ENCODE assay signal across 8 mouse cellular contexts in the genomic region with DNA sequence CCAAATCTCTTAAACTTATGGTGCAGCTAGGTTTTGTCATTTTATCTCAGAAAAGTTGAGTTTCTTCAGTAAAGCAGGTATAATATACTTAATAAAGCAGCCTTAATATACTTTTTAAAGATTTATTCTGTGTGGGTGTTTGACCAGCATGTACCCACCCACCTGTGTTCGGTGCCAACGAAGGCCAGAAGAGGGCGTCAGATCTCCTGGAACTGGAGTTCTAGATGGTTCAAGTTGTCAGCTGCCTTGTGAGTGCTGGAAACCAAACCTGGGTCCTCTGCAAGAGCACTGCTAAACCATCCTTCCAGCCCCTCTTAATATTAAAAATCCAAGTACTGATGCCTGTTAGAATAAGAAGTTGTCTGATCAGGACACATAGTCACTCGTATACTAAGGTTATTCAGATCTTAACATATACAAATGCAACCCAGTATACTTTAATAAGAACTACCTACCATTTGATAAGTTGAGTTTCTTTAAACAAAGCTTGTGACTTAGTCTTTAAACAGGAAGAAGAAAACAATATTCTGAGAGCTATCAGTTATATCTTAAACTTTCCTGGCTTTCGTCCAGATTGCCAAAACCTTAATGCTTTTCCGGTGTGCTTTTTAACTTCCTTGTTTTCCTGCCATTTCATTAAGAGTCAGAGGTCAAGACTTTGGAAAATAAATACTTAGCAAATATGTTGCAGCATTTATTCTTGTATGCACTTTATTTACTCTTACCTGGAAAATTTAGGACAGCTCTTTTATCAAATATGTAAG. TPM values are rescaled to one million over a fixed set of nuclear protein-coding genes. Genes with fewer than 3 reads are reported as not detected.
DNase-seq lines count a peak whose midpoint lies in the region; ATAC-seq lines count a peak whose summit lies in the region.

No protein-coding gene starts in this region.

- H3K4me3 ChIP-seq in forebrain, embryonic 10.5 days = peak overlapping the region; percentile 96; the same call in 1 of the 2 replicates
- H3K4me3 ChIP-seq in forebrain, embryonic 11.5 days (ENCODE audit: low read depth, low read length) = no peak overlapping the region
- peak overlapping the region; percentile 93; the same call in 1 of the 2 replicates for H3K4me3 ChIP-seq in forebrain, embryonic 12.5 days (replicated peaks)
- no peak overlapping the region for H3K4me3 ChIP-seq in liver, embryonic 11.5 days (ENCODE audit: low read depth, low read length)
- no peak overlapping the region for H3K4me3 ChIP-seq in stomach, embryonic 15.5 days (replicated peaks)

- H3K9me3 ChIP-seq in forebrain, embryonic 10.5 days = peaks cover 16% of the 10 kb centered on the region
- peaks cover 6% of the 10 kb centered on the region; the same call in 1 of the 2 replicates for H3K9me3 ChIP-seq in forebrain, embryonic 11.5 days (ENCODE audit: control insufficient read depth, low read length)
- peaks cover 14% of the 10 kb centered on the region for H3K9me3 ChIP-seq in forebrain, embryonic 12.5 days
- peaks cover 4% of the 10 kb centered on the region; the same call in 1 of the 2 replicates for H3K9me3 ChIP-seq in liver, embryonic 11.5 days (ENCODE audit: control insufficient read depth, low read length)
- H3K9me3 ChIP-seq in stomach, embryonic 15.5 days = 0 out of 2 replicates have a peak, but pooled peaks cover 7% of the 10 kb centered on the region

- ATAC-seq in forebrain, embryonic 11.5 days (replicated peaks; ENCODE audit: low FRiP score) = no peak
- no peak for ATAC-seq in forebrain, embryonic 12.5 days (ENCODE audit: low FRiP score)
- ATAC-seq in liver, embryonic 11.5 days (replicated peaks; ENCODE audit: low FRiP score) = no peak
- no peak for ATAC-seq in stomach, embryonic 15.5 days (ENCODE audit: insufficient read depth, low FRiP score, low read depth)
- no peak for ATAC-seq in monocyte, adult 5-6 weeks (replicated peaks; ENCODE audit: insufficient number of reproducible peaks, low FRiP score, low TSS enrichment, poor library complexity, severe bottlenecking)

- H3K27ac ChIP-seq in forebrain, embryonic 10.5 days = no peak overlapping the region
- H3K27ac ChIP-seq in forebrain, embryonic 11.5 days (ENCODE audit: low read depth, low read length) = no peak overlapping the region
- no peak overlapping the region for H3K27ac ChIP-seq in forebrain, embryonic 12.5 days
- H3K27ac ChIP-seq in liver, embryonic 11.5 days (ENCODE audit: low read depth, low read length) = no peak overlapping the region
- H3K27ac ChIP-seq in stomach, embryonic 15.5 days = no peak overlapping the region

- DNase-seq in forebrain, embryonic 10.5 days (ENCODE audit: extremely low spot score, low spot score) = no peak
- DNase-seq in forebrain, embryonic 11.5 days (ENCODE audit: low spot score) = no peak
- DNase-seq in B cell, adult 2 months = peak; percentile 41 to 61
- DNase-seq in liver, embryonic 11.5 days (ENCODE audit: low spot score) = no peak
- no peak for DNase-seq in embryo, embryonic 10.5 days (ENCODE audit: low spot score)

- no peak overlapping the region for H3K9ac ChIP-seq in forebrain, embryonic 11.5 days (ENCODE audit: low read length)
- no peak overlapping the region for H3K9ac ChIP-seq in forebrain, embryonic 12.5 days
- no peak overlapping the region for H3K9ac ChIP-seq in liver, embryonic 11.5 days (ENCODE audit: low read depth, low read length)
- H3K9ac ChIP-seq in stomach, embryonic 15.5 days = no peak overlapping the region

- 95% methylated on average over 6 of the region's 6 CpGs for WGBS in forebrain, embryonic 10.5 days
- 94% methylated on average over 6 of the region's 6 CpGs for WGBS in forebrain, embryonic 11.5 days
- 96% methylated on average over 6 of the region's 6 CpGs for WGBS in forebrain, embryonic 12.5 days
- 87% methylated on average over 6 of the region's 6 CpGs for WGBS in liver, embryonic 11.5 days
- WGBS in stomach, embryonic 15.5 days = 82% methylated on average over 6 of the region's 6 CpGs

- no peaks in the 10 kb centered on the region for H3K27me3 ChIP-seq in forebrain, embryonic 10.5 days (ENCODE audit: poor library complexity, severe bottlenecking)
- no peaks in the 10 kb centered on the region for H3K27me3 ChIP-seq in forebrain, embryonic 11.5 days (ENCODE audit: control insufficient read depth, insufficient read depth, low read length)
- no peaks in the 10 kb centered on the region for H3K27me3 ChIP-seq in forebrain, embryonic 12.5 days
- no peaks in the 10 kb centered on the region for H3K27me3 ChIP-seq in liver, embryonic 11.5 days (replicated peaks; ENCODE audit: control insufficient read depth, insufficient read depth, low read length)
- no peaks in the 10 kb centered on the region for H3K27me3 ChIP-seq in stomach, embryonic 15.5 days (replicated peaks)

- no peak overlapping the region for H3K4me2 ChIP-seq in forebrain, embryonic 11.5 days (ENCODE audit: low read depth, low read length, severe bottlenecking)
- peak overlapping the region; percentile 62; the same call in 1 of the 2 replicates for H3K4me2 ChIP-seq in forebrain, embryonic 12.5 days
- H3K4me2 ChIP-seq in liver, embryonic 11.5 days = peak overlapping the region; percentile 87; the same call in 1 of the 2 replicates
- H3K4me2 ChIP-seq in stomach, embryonic 15.5 days = peak overlapping the region; percentile 66; the same call in 1 of the 2 replicates

- no peaks in the 10 kb centered on the region; the same call in 1 of the 2 replicates for H3K4me1 ChIP-seq in forebrain, embryonic 10.5 days
- H3K4me1 ChIP-seq in forebrain, embryonic 11.5 days (replicated peaks; ENCODE audit: control insufficient read depth, insufficient read depth, low read length) = no peaks in the 10 kb centered on the region
- H3K4me1 ChIP-seq in forebrain, embryonic 12.5 days = no peaks in the 10 kb centered on the region
- no peaks in the 10 kb centered on the region for H3K4me1 ChIP-seq in liver, embryonic 11.5 days (replicated peaks; ENCODE audit: control insufficient read depth, insufficient read depth, low read length)
- H3K4me1 ChIP-seq in stomach, embryonic 15.5 days = no peaks in the 10 kb centered on the region; the same call in 1 of the 2 replicates

- peaks cover 17% of the 10 kb centered on the region for H3K36me3 ChIP-seq in forebrain, embryonic 10.5 days (replicated peaks)
- no peaks in the 10 kb centered on the region; the same call in 1 of the 2 replicates for H3K36me3 ChIP-seq in forebrain, embryonic 11.5 days (ENCODE audit: control insufficient read depth, insufficient read depth, low read length)
- peaks cover 17% of the 10 kb centered on the region for H3K36me3 ChIP-seq in forebrain, embryonic 12.5 days (replicated peaks)
- H3K36me3 ChIP-seq in liver, embryonic 11.5 days (ENCODE audit: control insufficient read depth, insufficient read depth, low read length) = peaks cover 8% of the 10 kb centered on the region
- peaks cover 10% of the 10 kb centered on the region for H3K36me3 ChIP-seq in stomach, embryonic 15.5 days

RNA-seq across cellular contexts. Expression of a gene that starts 1.7 kb away (rescaled TPM):
- polyA plus RNA-seq in forebrain, embryonic 10.5 days (2016; fragmentation: Nextera tagmentation; extraction: Ambion mirVana) = 21.0 and 22.3 TPM in 2 replicates
- 30.6 and 33.0 TPM in 2 replicates for polyA plus RNA-seq in forebrain, embryonic 11.5 days (2014; fragmentation: Nextera tagmentation; extraction: Ambion mirVana)
- polyA plus RNA-seq in forebrain, embryonic 12.5 days (2016; fragmentation: Nextera tagmentation; extraction: Ambion mirVana) = 53.0 and 64.5 TPM in 2 replicates
- polyA plus RNA-seq in liver, embryonic 11.5 days (2014; fragmentation: Nextera tagmentation; extraction: Ambion mirVana) = 9.8 and 10.9 TPM in 2 replicates
- 17.3 and 18.5 TPM in 2 replicates for polyA plus RNA-seq in stomach, embryonic 15.5 days (2015; fragmentation: Nextera tagmentation; extraction: Ambion mirVana)
- 112 to 133 TPM (median 129 TPM) in 3 replicates for total RNA-seq in monocyte, adult 5-6 weeks (2017)

RNA-seq across cellular contexts. Expression of a gene that starts 41.8 kb away (rescaled TPM):
- polyA plus RNA-seq in forebrain, embryonic 10.5 days (2016; fragmentation: Nextera tagmentation; extraction: Ambion mirVana) = 40.1 and 41.2 TPM in 2 replicates
- polyA plus RNA-seq in forebrain, embryonic 11.5 days (2014; fragmentation: Nextera tagmentation; extraction: Ambion mirVana) = 46.8 and 51.4 TPM in 2 replicates
- polyA plus RNA-seq in forebrain, embryonic 12.5 days (2016; fragmentation: Nextera tagmentation; extraction: Ambion mirVana) = 48.6 and 51.1 TPM in 2 replicates
- 26.3 and 26.8 TPM in 2 replicates for polyA plus RNA-seq in liver, embryonic 11.5 days (2014; fragmentation: Nextera tagmentation; extraction: Ambion mirVana)
- polyA plus RNA-seq in stomach, embryonic 15.5 days (2015; fragmentation: Nextera tagmentation; extraction: Ambion mirVana) = 24.9 and 30.9 TPM in 2 replicates
- 17.9 to 31.5 TPM (median 22.6 TPM) in 3 replicates for total RNA-seq in monocyte, adult 5-6 weeks (2017)

Comparison
In these comparisons a context has a peak if more than half of its experiments do, and no peak if none do; other contexts are left out.
1. H3K4me3 ChIP-seq: peak in forebrain, embryonic 10.5 days (single experiment) and forebrain, embryonic 12.5 days (single experiment); none in forebrain, embryonic 11.5 days (single experiment), liver, embryonic 11.5 days (single experiment) and stomach, embryonic 15.5 days (single experiment).
2. DNase-seq: peak in B cell, adult 2 months (2 of 2); none in forebrain, embryonic 10.5 days (single experiment), forebrain, embryonic 11.5 days (single experiment), liver, embryonic 11.5 days (single experiment) and embryo, embryonic 10.5 days (single experiment).